Mouse (Mus musculus): ENCODE data around the gene Cdc7. TPM values are rescaled to one million over a fixed set of nuclear protein-coding genes. Genes with fewer than 3 reads are reported as not detected.

The Cdc7 gene
- polyA plus RNA-seq, 1 experiment from 2014 or later: 63.8 TPM

Other genes starting within 250 kb of the Cdc7 start
- gene Hfm1, start 38.0 kb upstream of the Cdc7 start, polyA plus RNA-seq (2014; fragmentation: Nextera tagmentation; extraction: Ambion mirVana): 3.9 and 4.1 TPM in 2 replicates